In genomic region chr10:70316856-70317255, GRCm38 (mm10) we compare ENCODE assay signal across 21 mouse cellular contexts.
"Had no signal": no experiment of that assay in that cellular context is flagged by ENCODE, and none has a peak within 500 bp of the region (broad histone marks: within the 10 kb centered on the region; RNA-seq: fewer than 3 reads in every experiment).

No protein-coding gene starts in this region.

- ATAC-seq: hindbrain, postnatal 0 days; intestine, embryonic 16.5 days; liver, embryonic 12.5 days had no signal

- H3K27me3 ChIP-seq: heart, embryonic 13.5 days; heart, embryonic 15.5 days; hindbrain, embryonic 15.5 days; kidney, embryonic 15.5 days; limb, embryonic 13.5 days; limb, embryonic 15.5 days; liver, embryonic 12.5 days had no signal

- H3K9me3 ChIP-seq: heart, embryonic 13.5 days; heart, embryonic 15.5 days; hindbrain, embryonic 13.5 days; hindbrain, embryonic 15.5 days; kidney, embryonic 15.5 days; limb, embryonic 13.5 days; limb, embryonic 15.5 days; liver, embryonic 12.5 days had no signal

- DNase-seq: gastrocnemius, postnatal 14 days; gastrocnemius, postnatal 36 days; heart, adult 11 months; heart, adult 2 months; heart, postnatal 14 days; heart, postnatal 36 days; layer of hippocampus, adult 9-11 months; layer of hippocampus, postnatal 36 days; left cerebral cortex, postnatal 4 days had no signal

- H3K4me3 ChIP-seq: heart, adult 2 months; heart, embryonic 13.5 days; heart, embryonic 15.5 days; hindbrain, embryonic 13.5 days; hindbrain, embryonic 15.5 days; kidney, embryonic 15.5 days; limb, embryonic 13.5 days; limb, embryonic 15.5 days; liver, embryonic 12.5 days had no signal

- H3K27ac ChIP-seq: heart, adult 2 months; heart, embryonic 13.5 days; heart, embryonic 15.5 days; hindbrain, embryonic 13.5 days; hindbrain, embryonic 15.5 days; hindbrain, postnatal 0 days; kidney, embryonic 15.5 days; limb, embryonic 13.5 days; limb, embryonic 15.5 days; liver, embryonic 12.5 days; liver, embryonic 14.5 days had no signal

- H3K4me1 ChIP-seq: heart, embryonic 13.5 days; heart, embryonic 15.5 days; hindbrain, embryonic 13.5 days; hindbrain, embryonic 15.5 days; kidney, embryonic 15.5 days; limb, embryonic 13.5 days; limb, embryonic 15.5 days; liver, embryonic 12.5 days had no signal

- H3K36me3 ChIP-seq: heart, embryonic 13.5 days; heart, embryonic 15.5 days; hindbrain, embryonic 13.5 days; hindbrain, embryonic 15.5 days; kidney, embryonic 15.5 days; limb, embryonic 13.5 days; limb, embryonic 15.5 days; liver, embryonic 12.5 days had no signal

- H3K9ac ChIP-seq: heart, embryonic 13.5 days; heart, embryonic 15.5 days; hindbrain, embryonic 13.5 days; hindbrain, embryonic 15.5 days; kidney, embryonic 15.5 days; limb, embryonic 13.5 days; limb, embryonic 15.5 days; liver, embryonic 12.5 days; liver, embryonic 14.5 days had no signal

- H3K4me2 ChIP-seq: heart, embryonic 11.5 days; heart, embryonic 13.5 days; heart, embryonic 15.5 days; hindbrain, embryonic 13.5 days; hindbrain, embryonic 15.5 days; kidney, embryonic 15.5 days; limb, embryonic 13.5 days; limb, embryonic 15.5 days; liver, embryonic 12.5 days had no signal
